Mouse (Mus musculus): ENCODE data around the gene Foxe3. TPM values are rescaled to one million over a fixed set of nuclear protein-coding genes. Genes with fewer than 3 reads are reported as not detected.
A peak's percentile ranks its signal among the peaks of the same experiment; 100 is the strongest.

The Foxe3 gene
- polyA plus RNA-seq, 1 experiment from 2014 or later = not detected

GRCm38 (mm10) chr4:114912705-114913593 lies 12.9 kb downstream of the Foxe3 start:
- peaks cover 96% of the 10 kb centered on the region for H3K27me3 ChIP-seq (replicated peaks; ENCODE audit: control insufficient read depth, insufficient read depth, low read length)
- DNase-seq (ENCODE audit: low spot score) = no peak
- H3K4me3 ChIP-seq (ENCODE audit: low read depth, low read length) = peak overlapping the region; percentile 20
- H3K4me1 ChIP-seq (ENCODE audit: control insufficient read depth, insufficient read depth, low read length) = peaks cover 7% of the 10 kb centered on the region
- peak overlapping the region; percentile 23 for H3K4me2 ChIP-seq (ENCODE audit: low read depth, low read length)
- no peaks in the 10 kb centered on the region for H3K36me3 ChIP-seq (ENCODE audit: control insufficient read depth, insufficient read depth, low read length)
- H3K9me3 ChIP-seq (ENCODE audit: control insufficient read depth, low read length) = no peaks in the 10 kb centered on the region
- no peak for ATAC-seq (ENCODE audit: low read depth)
- 9% methylated on average over 33 of the region's 35 CpGs for WGBS
- no peak overlapping the region for H3K27ac ChIP-seq (replicated peaks; ENCODE audit: low read depth, low read length)
- H3K9ac ChIP-seq (ENCODE audit: low read depth, low read length) = no peak overlapping the region

- H3K4me3 ChIP-seq (ENCODE audit: low read depth, low read length) = peak overlapping the region; percentile 63
- H3K4me2 ChIP-seq (ENCODE audit: low read depth, low read length) = peak overlapping the region; percentile 85
- H3K9me3 ChIP-seq (ENCODE audit: control insufficient read depth, low read length) = no peaks in the 10 kb centered on the region
- no peak overlapping the region for H3K27ac ChIP-seq (replicated peaks; ENCODE audit: low read depth, low read length)
- peak overlapping the region; percentile 71 for H3K9ac ChIP-seq (ENCODE audit: low read depth, low read length)
- H3K4me1 ChIP-seq (ENCODE audit: control insufficient read depth, insufficient read depth, low read length) = peaks cover 7% of the 10 kb centered on the region
- no peak for ATAC-seq (ENCODE audit: low read depth)
- no peak for DNase-seq (ENCODE audit: low spot score)
- 3% methylated on average over 20 of the region's 20 CpGs for WGBS
- no peaks in the 10 kb centered on the region for H3K36me3 ChIP-seq (ENCODE audit: control insufficient read depth, insufficient read depth, low read length)
- H3K27me3 ChIP-seq (replicated peaks; ENCODE audit: control insufficient read depth, insufficient read depth, low read length) = peaks cover 100% of the 10 kb centered on the region
Observed at GRCm38 (mm10) chr4:114909602-114910484, 16.0 kb downstream of the Foxe3 start.

GRCm38 (mm10) chr4:114908829-114909601 lies 16.8 kb downstream of the Foxe3 start, which contains the start of gene Foxd2:
Foxd2 (minus strand) TSS chr4:114908873.
- Histone ChIP-seq H3K4me1 (ENCODE audit: control insufficient read depth, insufficient read depth, low read length) (peaks cover 4% of the 10 kb centered on the region), H3K9ac (ENCODE audit: low read depth, low read length) (peak within 1 kb of the TSS; percentile 71), H3K36me3 (ENCODE audit: control insufficient read depth, insufficient read depth, low read length) (no peaks in the 10 kb centered on the region), H3K27me3 (replicated peaks; ENCODE audit: control insufficient read depth, insufficient read depth, low read length) (peaks cover 100% of the 10 kb centered on the region), H3K27ac (replicated peaks; ENCODE audit: low read depth, low read length) (peak within 1 kb of the TSS; percentile 58), H3K4me3 (ENCODE audit: low read depth, low read length) (peak within 1 kb of the TSS; percentile 63), H3K4me2 (ENCODE audit: low read depth, low read length) (peak within 1 kb of the TSS; percentile 85), H3K9me3 (ENCODE audit: control insufficient read depth, low read length) (no peaks in the 10 kb centered on the region)
- ATAC-seq (ENCODE audit: low read depth) = peak; percentile 92
- DNase-seq (ENCODE audit: low spot score) = peak; percentile 93
- WGBS = under 1% methylated on average over 28 of the region's 64 CpGs

- H3K27ac ChIP-seq (replicated peaks; ENCODE audit: low read depth, low read length) = peak overlapping the region; percentile 58
- H3K4me1 ChIP-seq (ENCODE audit: control insufficient read depth, insufficient read depth, low read length) = peaks cover 4% of the 10 kb centered on the region
- peak overlapping the region; percentile 71 for H3K9ac ChIP-seq (ENCODE audit: low read depth, low read length)
- DNase-seq (ENCODE audit: low spot score) (no peak), ATAC-seq (ENCODE audit: low read depth) (peak; percentile 23)
- H3K4me3 ChIP-seq (ENCODE audit: low read depth, low read length) = peak overlapping the region; percentile 63
- peak overlapping the region; percentile 85 for H3K4me2 ChIP-seq (ENCODE audit: low read depth, low read length)
- H3K36me3 ChIP-seq (ENCODE audit: control insufficient read depth, insufficient read depth, low read length) = no peaks in the 10 kb centered on the region
- H3K9me3 ChIP-seq (ENCODE audit: control insufficient read depth, low read length) = no peaks in the 10 kb centered on the region
- peaks cover 100% of the 10 kb centered on the region for H3K27me3 ChIP-seq (replicated peaks; ENCODE audit: control insufficient read depth, insufficient read depth, low read length)
- WGBS = 1% methylated on average over 34 of the region's 103 CpGs
Observed at GRCm38 (mm10) chr4:114907951-114908828, 17.6 kb downstream of the Foxe3 start.

GRCm38 (mm10) chr4:114907056-114907917 lies 18.5 kb downstream of the Foxe3 start:
- H3K27ac ChIP-seq (replicated peaks; ENCODE audit: low read depth, low read length) = peak overlapping the region; percentile 58
- no peak for DNase-seq (ENCODE audit: low spot score)
- H3K9ac ChIP-seq (ENCODE audit: low read depth, low read length) = peak overlapping the region; percentile 71

GRCm38 (mm10) chr4:114905969-114906680 lies 19.7 kb downstream of the Foxe3 start:
- no peak for DNase-seq (ENCODE audit: low spot score)
- Histone ChIP-seq H3K9me3 (ENCODE audit: control insufficient read depth, low read length) (no peaks in the 10 kb centered on the region), H3K9ac (ENCODE audit: low read depth, low read length) (peak overlapping the region; percentile 71), H3K36me3 (ENCODE audit: control insufficient read depth, insufficient read depth, low read length) (no peaks in the 10 kb centered on the region), H3K27me3 (replicated peaks; ENCODE audit: control insufficient read depth, insufficient read depth, low read length) (peaks cover 98% of the 10 kb centered on the region), H3K4me2 (ENCODE audit: low read depth, low read length) (peak overlapping the region; percentile 85), H3K27ac (replicated peaks; ENCODE audit: low read depth, low read length) (no peak overlapping the region), H3K4me3 (ENCODE audit: low read depth, low read length) (peak overlapping the region; percentile 63), H3K4me1 (ENCODE audit: control insufficient read depth, insufficient read depth, low read length) (no peaks in the 10 kb centered on the region)
- 22% methylated on average over 10 of the region's 10 CpGs for WGBS
- ATAC-seq (ENCODE audit: low read depth) = no peak

More at GRCm38 (mm10) chr4:114907056-114907917, 18.5 kb downstream of the Foxe3 start:
- ATAC-seq (ENCODE audit: low read depth) = no peak
- peaks cover under 1% of the 10 kb centered on the region; the same call in 1 of the 2 replicates for H3K4me1 ChIP-seq (ENCODE audit: control insufficient read depth, insufficient read depth, low read length)
- H3K36me3 ChIP-seq (ENCODE audit: control insufficient read depth, insufficient read depth, low read length) = no peaks in the 10 kb centered on the region
- H3K9me3 ChIP-seq (ENCODE audit: control insufficient read depth, low read length) = no peaks in the 10 kb centered on the region
- peak overlapping the region; percentile 85 for H3K4me2 ChIP-seq (ENCODE audit: low read depth, low read length)
- peak overlapping the region; percentile 63 for H3K4me3 ChIP-seq (ENCODE audit: low read depth, low read length)
- 2% methylated on average over 46 of the region's 74 CpGs for WGBS
- H3K27me3 ChIP-seq (replicated peaks; ENCODE audit: control insufficient read depth, insufficient read depth, low read length) = peaks cover 100% of the 10 kb centered on the region
